Mouse (Mus musculus) embryonic fibroblast, embryonic 13.5 days (primary cell): ENCODE measurements around the gene Emx2. TPM values are rescaled to one million over a fixed set of nuclear protein-coding genes. Genes with fewer than 3 reads are reported as not detected.

Experiments used
- H3K27ac ChIP-seq: 2 replicates; pipeline ENCODE4 v1.5.1; 2012; ENCODE audit warnings: low read length, control low read depth, inconsistent platforms; ENCODE audit not compliant: insufficient read depth
- H3K4me1 ChIP-seq: 2 replicates; pipeline ENCODE4 v1.6.1; 2011; ENCODE audit warnings: low read length; ENCODE audit not compliant: control insufficient read depth, insufficient read depth
- H3K4me3 ChIP-seq: 2 replicates; pipeline ENCODE4 v1.5.1; 2011; ENCODE audit warnings: mild to moderate bottlenecking, control low read depth, low read length; ENCODE audit not compliant: insufficient read depth
- CTCF ChIP-seq: IDR thresholded peaks from 2 replicates; pipeline ENCODE4 v1.5.1; 2011; ENCODE audit warnings: mild to moderate bottlenecking, control low read depth, low read length, moderate library complexity, borderline replicate concordance; ENCODE audit not compliant: insufficient read depth
- POLR2A ChIP-seq: IDR thresholded peaks from 2 replicates; pipeline ENCODE4 v1.6.1; 2011; ENCODE audit warnings: low read depth, mild to moderate bottlenecking, control low read depth, low read length, moderate library complexity
- polyA plus RNA-seq: library from polyadenylated mRNA; stranded (reverse); fragments of >200 nt; gene quantifications from 2 replicates; pipeline ENCODE4 v1.2.4, GENCODE M21; 2011; ENCODE audit warnings: low read depth; ENCODE audit not compliant: missing spikeins, insufficient read length

The Emx2 gene
- polyA plus RNA-seq, 1 experiment: 20.5 TPM

DNA sequence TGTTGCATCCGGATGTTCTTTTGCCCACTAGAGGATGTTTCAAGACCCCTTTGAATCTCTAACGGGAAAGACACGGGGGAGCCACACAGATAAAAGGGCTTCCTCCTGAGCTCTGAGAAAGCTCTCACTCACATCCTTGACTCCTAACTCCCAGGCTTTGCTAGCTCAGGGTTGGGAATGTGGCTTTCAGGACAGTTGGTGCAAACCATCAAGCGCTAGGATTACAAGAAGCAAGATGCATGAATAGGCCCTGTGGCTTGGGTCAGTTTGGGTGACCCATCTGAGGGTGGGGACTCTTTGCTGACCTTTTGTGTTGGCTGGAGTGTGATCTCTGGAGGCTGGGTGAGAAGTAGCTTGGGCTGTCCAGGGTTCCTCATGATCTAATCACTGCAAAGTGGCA lies 5.9 kb upstream of the Emx2 start:
- no peak overlapping the region for H3K27ac ChIP-seq
- H3K4me1 ChIP-seq: no peaks in the 10 kb centered on the region; the same call in 1 of the 2 replicates
- TF ChIP-seq CTCF (no peak), POLR2A (no peak)
- H3K4me3 ChIP-seq: no peak overlapping the region

GRCm38 (mm10) chr19:59453591-59453990 lies 4.6 kb upstream of the Emx2 start:
- no peaks in the 10 kb centered on the region; the same call in 1 of the 2 replicates for H3K4me1 ChIP-seq
- TF ChIP-seq POLR2A: no peak
- no peak for TF ChIP-seq CTCF
- no peak overlapping the region for H3K4me3 ChIP-seq
- no peak overlapping the region for H3K27ac ChIP-seq

DNA sequence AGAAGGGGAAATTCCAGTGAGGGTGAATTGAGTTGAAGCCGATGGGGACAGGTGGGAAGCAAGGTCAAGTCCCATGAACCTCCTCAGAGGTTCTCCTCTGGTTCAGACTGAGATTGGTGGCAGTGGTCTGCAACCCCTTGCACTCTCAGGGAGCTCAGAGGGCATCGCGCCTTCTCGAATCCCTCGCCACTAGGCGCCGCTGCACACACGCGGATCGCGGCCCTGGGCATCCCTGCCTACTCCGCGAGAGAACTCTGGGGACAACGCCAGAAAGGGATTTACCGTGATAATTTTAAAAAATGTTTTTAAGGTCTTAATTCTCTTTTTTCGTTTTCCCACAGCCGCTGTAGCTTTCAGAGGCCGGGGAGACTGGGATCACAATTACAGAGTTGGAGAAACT lies 4.0 kb upstream of the Emx2 start:
- H3K4me3 ChIP-seq: no peak overlapping the region
- H3K4me1 ChIP-seq: no peaks in the 10 kb centered on the region; the same call in 1 of the 2 replicates
- no peak overlapping the region for H3K27ac ChIP-seq
- TF ChIP-seq POLR2A (no peak), CTCF (peak; percentile 97)

DNA sequence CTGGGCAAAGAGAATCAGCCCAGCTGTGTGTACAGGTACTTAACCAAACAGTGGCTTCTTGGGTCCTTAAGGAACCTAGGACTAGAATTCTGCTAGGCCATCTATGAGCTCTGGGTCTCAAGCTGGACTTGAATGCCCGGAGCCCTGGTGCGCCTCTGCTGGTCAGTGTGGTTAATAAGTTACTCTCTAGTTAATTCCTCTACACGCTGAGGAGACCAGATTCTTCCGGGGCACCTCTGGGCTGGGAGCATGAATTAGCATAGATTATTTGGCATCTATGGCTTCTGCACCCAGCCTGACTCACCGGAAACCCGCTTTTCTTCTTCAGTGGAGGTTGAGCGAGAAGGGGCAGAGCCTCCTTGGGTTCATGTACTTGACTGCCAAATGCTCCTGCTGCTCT lies 2.5 kb upstream of the Emx2 start:
- H3K4me1 ChIP-seq: no peaks in the 10 kb centered on the region; the same call in 1 of the 2 replicates
- no peak overlapping the region for H3K27ac ChIP-seq
- no peak for TF ChIP-seq CTCF
- TF ChIP-seq POLR2A: no peak
- no peak overlapping the region for H3K4me3 ChIP-seq

DNA sequence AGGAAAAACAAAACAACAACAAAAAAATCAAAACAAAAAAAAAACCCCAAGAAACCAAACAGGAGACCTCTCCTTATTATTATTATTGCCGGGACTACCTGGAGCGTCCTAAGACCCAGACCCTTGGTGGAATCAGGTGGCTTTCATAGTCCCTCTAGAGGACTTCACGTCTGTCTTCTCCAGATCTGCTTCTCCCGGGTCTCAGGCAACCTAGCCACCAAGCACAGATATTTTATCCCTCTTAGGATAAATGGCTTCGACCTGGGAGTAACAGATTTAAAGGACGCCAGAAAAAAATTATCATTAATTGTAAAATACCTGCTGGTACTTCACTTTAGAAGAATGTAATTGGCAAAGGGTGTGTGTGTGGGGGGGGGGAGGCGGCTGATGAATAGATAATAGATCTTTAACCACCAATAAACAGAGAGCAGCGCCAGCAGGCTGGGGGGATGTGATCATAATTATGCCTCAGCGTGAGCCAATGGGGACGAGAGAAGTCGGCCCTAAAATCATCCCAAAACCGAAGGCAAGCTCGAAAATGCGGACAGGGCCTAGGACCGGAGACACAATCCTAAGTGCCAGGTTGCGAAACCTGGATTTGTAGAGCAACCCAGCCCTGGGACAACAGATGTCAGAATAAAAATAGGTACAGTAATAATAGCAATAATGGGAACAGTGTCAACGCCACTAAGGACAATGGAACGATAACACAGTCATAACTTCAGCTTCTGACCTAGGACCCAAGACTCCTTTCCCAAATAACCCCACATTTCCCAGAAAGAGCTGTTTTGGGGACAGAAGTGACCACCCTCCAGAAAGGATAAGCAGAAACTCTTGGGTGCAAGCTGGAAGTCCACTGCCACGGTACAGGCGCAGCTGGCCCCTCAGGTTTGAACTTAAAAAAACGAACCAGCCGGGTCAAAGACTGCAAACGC lies 894 bp upstream of the Emx2 start:
- H3K27ac ChIP-seq: peak overlapping the region; percentile 75
- peak overlapping the region; percentile 76 for H3K4me3 ChIP-seq
- no peaks in the 10 kb centered on the region; the same call in 1 of the 2 replicates for H3K4me1 ChIP-seq
- TF ChIP-seq POLR2A (no peak), CTCF (no peak)

DNA sequence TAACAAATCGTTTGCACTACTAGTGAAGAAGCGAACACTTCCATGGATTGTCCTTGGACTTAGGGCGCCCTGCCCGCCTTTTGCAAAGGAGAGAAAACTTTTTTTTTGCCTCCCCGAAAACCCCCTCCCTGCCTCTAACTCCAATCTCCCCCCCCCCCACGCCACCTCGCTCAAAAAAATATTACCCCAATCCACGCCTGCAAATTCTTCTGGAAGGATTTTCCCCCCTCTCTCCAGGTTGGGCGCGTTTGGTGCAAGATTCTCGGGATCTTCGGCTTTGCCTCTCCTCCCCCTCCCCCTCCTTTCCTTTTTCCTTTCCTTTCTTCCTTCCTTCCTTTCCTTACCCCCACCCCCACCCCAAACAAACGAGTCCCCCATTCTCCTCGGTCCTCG lies 567 bp downstream of the Emx2 start:
- Histone ChIP-seq H3K4me3 (peak overlapping the region; percentile 76), H3K27ac (peak overlapping the region; percentile 93), H3K4me1 (no peaks in the 10 kb centered on the region; the same call in 1 of the 2 replicates)
- no peak for TF ChIP-seq CTCF
- no peak; the same call in 1 of the 2 replicates for TF ChIP-seq POLR2A

- peak overlapping the region; percentile 93 for H3K27ac ChIP-seq
- no peak for TF ChIP-seq CTCF
- no peak for TF ChIP-seq POLR2A
- no peaks in the 10 kb centered on the region; the same call in 1 of the 2 replicates for H3K4me1 ChIP-seq
- peak overlapping the region; percentile 76 for H3K4me3 ChIP-seq
These were observed 1.1 kb downstream of the Emx2 start for GRCm38 (mm10) chr19:59459158-59459781.

GRCm38 (mm10) chr19:59459811-59460241 lies 1.7 kb downstream of the Emx2 start:
- peak overlapping the region; percentile 93 for H3K27ac ChIP-seq
- TF ChIP-seq CTCF: no peak
- TF ChIP-seq POLR2A: no peak
- H3K4me1 ChIP-seq: no peaks in the 10 kb centered on the region; the same call in 1 of the 2 replicates
- H3K4me3 ChIP-seq: peak overlapping the region; percentile 76

DNA sequence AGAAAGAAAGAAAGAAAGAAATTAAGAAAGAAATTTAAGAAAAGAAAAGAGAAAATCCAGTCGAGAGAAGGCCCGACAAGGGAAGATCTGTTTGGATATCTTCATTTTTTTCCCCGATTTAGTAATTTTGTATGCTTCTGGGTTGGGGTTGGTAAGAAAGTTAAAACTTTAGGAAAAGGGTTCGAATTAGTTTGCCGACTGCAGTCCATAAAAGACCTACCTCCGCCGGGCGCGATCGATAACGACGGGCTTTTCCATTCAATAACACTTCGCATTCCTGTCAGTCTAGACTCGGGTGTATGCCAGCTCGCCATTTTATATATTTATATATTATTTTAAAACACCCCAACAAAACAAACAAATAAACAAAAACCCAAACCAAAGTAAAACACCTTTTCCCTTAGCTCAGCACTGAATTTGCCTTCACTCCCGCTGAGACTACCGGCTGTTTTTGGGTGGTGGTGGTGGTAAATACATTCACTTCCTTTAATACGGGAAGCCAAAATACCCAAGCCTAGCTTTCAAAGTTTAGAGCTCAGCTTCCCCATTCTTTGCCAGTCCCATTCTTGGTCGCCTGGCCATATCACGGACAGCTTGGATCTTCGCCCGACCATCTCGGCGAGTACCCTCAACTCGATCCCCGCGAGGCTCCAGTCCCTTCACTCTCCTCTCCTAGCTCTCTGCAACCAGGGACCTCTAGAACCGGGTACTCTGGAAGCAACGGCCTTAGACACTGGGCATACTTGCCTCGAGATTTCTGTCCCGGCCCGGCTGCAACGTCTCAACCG lies 2.4 kb downstream of the Emx2 start:
- peak overlapping the region; percentile 76 for H3K4me3 ChIP-seq
- peak overlapping the region; percentile 93 for H3K27ac ChIP-seq

More for the DNA sequence above, 2.4 kb downstream of the Emx2 start:
- no peaks in the 10 kb centered on the region for H3K4me1 ChIP-seq
- TF ChIP-seq POLR2A (no peak), CTCF (no peak)
